Mouse (Mus musculus): Measurements from ENCODE around the gene Pgm2.
A peak's percentile ranks its signal among the peaks of the same experiment; 100 is the strongest.

The Pgm2 gene

DNA sequence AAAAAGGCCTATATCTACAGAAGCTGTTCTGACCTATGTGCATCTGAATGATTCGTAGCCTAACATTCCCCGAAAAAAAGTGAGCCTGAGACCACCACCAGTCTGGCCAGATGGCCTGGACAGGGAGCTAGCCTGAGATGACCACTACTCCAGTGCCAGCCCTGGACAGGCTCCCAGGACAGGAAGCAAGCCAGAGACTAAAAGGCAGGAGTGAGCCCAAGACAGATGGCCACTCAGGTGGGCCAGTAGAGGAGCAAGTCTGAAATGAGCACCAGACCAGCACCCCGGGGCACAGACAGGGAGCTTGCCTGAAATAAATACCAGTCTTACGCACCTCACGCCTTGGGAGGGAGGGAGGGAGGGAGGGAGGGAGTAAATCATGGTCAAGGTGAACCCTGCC is 51.6 kb downstream of the Pgm2 start:
- DNase-seq (ENCODE audit: extremely low spot score): no peak

DNA sequence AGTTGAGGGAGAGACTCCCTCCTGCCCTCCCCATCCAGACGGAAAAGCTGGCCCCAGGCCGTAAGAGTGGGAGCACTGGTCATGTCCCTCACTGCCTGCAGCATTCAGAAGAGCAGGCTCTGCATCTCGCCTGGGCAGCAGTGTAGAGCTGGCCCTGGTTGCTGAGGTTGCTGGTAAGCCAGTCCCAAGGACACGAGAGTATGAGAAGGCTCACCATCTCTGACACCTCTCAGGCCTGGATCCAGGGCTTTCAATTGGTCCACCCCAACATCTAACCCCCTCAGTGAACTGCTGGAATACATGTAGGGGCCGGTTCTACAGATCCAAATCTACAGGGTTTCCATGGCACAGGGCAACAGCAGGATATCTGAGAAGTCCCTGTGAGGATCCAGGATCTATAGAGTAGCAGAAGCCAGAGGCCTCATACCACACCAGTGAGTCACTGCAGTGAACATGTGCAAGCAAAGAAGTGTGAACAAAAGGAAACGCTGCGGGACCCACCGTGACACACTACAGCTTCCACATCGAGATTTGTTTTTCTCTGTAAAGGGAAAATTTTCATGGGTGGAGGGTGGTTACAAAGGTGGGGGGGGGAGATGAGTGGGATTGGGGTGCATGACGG is 53.7 kb downstream of the Pgm2 start:
- no peak for DNase-seq (ENCODE audit: extremely low spot score)

DNA sequence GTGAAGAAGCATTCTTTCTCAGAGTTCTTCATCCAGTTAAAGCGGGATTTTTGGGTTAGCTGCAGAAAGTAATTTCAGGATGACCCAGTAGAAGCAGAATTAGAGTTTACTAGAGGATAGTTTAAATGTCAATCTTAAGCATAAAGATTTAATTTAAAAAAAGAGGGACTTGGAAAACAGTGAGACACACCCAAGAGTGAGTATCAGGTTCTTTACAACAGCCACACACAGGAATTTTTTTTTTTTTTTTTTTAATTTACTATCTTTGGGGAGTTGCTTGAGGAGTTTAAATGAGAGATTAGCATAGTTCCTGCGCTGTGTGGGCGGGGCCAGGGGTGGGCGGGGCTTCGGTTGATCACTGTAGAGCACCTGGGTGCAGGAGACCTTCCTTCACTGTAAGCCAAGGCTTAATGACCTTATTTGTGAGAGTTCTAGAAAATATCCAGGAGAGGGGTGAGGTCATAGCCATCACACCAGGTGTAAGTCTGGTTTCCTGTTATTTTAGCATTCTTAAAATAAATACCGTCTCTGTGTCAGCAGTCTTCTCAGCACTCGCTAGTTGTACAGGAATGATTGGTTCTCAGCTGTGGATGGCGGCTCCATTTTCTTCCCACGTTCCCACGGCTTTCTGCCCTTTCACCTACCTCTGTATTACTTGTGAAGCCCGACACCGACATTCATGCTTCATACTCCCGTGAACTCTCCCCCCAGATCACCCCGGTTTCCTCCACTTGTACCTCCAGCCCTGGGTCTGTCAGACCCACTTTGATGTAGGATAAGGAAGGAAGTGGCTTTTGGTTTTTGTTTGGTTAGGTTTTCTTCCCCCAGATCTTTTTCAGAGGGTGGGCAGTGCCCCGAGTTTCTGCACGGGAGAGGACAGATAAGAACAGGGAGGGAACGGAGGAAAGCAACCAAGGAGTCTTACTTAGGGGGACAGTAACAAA is 56.7 kb downstream of the Pgm2 start:
- no peak for DNase-seq (ENCODE audit: extremely low spot score)

DNA sequence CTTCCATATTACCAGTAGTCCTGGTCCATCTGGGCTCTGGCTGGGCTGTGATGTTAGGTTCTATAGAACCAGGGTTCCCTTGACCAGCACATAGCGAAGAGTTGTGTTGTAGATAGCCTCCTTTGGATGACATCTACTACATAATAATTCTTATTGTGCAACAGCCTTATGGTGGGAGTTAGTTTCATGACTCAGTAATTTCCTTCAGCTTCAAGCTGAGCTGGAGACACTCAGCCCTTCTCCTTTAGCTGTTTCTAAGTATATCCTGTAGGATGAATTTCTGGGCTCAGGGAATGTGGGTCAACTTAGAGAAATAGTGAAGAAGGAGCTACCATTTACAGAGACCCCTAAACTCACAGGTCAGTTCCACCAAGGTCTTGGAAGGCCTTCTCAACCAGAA is 60.6 kb downstream of the Pgm2 start:
- DNase-seq (ENCODE audit: extremely low spot score): no peak

DNA sequence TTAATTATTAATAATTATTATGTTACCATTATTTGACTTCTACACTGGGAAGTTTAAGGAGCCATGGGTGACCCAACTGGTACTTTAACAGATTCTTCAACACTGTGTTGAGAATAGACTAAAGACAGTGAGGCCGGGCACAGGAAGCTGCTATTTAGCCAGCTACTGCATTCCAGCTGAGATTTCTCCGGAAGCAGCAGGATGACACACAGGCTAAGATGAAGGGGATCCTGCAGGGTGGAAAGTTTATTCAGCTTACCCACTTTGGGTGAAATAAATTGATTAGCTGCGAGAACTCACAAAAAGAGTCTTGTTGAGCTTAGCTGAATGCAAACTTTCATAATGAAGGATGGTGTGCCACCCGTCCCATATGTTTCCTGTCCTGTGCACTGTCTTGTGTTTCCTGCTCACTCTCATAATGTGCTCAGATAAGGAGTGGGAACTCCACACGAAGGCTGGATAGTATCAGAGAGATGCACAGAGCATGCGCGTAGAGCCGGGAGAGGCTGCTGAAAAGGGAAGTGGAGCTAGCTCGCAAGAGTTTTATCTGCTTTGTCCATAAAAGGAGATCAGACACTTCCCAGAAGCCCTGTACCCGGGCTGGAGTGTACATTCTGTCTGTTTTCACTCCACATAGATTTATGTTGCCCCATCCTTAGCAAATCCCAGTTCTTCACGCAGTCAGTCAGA is 63.3 kb downstream of the Pgm2 start, which contains the start of gene Tbc1d1:
TSS of gene Tbc1d1 (plus strand) at position 445 of the 690 bp plus-strand sequence.
- peak; percentile 46 for DNase-seq (ENCODE audit: extremely low spot score)

DNA sequence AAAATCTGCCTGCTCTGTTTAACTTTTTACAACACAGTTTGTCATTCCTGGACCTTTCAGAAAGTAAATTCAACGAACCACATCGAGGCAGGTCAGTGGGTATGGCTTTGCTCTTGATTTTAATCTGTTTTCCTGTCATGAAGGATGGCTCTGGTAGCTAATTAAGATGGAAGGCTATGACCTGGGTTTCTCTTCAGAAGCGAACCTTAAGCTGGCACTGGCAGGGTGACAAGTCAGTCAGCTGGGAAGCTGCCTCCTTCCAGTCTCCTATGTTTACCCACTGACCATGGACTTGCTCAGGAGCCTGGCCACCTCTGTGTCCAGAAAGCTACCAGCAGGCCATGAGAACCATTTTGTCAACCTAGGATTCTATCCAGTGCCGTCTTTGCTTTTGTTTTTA is 63.8 kb downstream of the Pgm2 start:
- DNase-seq (ENCODE audit: extremely low spot score): peak; percentile 14

DNA sequence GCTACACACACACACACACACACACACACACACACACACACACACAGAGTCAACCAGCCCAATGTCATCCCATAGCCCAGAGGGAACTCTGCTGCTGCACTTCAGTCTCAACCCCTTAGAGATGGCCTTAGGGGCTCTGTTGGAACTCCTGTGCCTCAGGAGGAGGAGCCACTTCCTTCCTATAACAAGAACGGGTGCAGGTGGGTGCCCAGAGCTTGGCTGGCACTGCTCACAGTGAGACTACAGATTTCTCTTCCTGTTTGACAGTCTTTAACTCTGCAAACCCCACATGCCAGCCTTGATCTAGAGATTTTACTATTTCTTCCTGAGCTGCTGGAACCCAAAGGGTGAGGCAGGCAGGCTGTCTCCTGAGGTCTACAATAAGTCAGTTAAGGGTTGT is 65.2 kb downstream of the Pgm2 start:
- no peak for DNase-seq (ENCODE audit: extremely low spot score)

DNA sequence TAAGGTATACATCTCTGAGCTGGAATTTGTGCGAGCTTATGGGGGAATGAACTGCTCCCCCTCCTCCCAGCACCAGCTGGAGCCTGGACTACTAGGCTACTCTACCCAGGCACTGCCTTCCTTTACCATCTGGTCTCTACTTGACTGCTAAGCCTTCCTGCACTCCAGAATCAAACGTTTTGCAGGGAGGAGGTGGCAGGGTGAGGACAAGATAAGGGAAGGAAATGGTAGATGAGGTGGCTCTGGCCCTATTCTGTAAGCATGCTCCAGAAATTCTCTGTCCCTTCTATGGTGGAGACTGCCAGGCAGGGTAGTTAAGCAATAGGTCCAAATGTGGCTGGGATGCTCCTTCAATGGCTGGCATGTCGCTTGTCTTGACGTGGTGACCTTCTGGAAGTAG is 65.8 kb downstream of the Pgm2 start:
- no peak for DNase-seq (ENCODE audit: extremely low spot score)

DNA sequence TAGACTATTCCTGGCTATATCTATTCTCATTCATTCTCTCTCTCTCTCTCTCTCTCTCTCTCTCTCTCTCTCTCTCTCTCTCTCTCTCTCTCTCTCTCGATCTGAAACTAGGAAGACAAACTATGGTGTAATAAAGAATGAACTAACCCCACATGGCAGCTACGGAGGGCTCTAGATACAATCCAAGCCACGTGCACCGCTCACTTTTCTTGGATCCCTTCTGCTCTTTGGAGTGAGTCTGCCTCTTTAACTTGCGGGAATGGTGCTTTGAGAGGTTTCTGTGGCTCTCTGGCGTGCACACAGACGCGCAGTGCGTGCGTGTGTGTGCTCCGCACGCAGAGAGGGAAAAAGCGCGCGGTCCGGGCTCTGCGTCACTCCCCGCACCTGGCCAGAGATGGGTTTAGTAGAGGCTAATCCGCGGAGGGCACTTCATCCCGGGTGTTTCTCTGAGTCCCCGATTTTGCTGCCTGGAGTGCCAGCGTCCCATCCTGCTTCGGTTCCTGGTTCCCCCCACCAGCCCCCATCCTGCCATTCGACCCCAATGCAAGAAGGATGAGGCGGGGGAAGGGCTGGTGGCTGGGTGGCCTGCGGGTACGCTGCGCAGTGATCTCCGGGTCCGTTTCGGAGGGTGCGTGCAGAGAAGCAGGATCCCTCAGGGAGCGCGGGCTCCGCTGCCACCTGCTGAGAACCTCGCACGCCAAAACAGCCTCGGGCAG is 66.5 kb downstream of the Pgm2 start:
- DNase-seq (ENCODE audit: extremely low spot score): peak; percentile 65

DNA sequence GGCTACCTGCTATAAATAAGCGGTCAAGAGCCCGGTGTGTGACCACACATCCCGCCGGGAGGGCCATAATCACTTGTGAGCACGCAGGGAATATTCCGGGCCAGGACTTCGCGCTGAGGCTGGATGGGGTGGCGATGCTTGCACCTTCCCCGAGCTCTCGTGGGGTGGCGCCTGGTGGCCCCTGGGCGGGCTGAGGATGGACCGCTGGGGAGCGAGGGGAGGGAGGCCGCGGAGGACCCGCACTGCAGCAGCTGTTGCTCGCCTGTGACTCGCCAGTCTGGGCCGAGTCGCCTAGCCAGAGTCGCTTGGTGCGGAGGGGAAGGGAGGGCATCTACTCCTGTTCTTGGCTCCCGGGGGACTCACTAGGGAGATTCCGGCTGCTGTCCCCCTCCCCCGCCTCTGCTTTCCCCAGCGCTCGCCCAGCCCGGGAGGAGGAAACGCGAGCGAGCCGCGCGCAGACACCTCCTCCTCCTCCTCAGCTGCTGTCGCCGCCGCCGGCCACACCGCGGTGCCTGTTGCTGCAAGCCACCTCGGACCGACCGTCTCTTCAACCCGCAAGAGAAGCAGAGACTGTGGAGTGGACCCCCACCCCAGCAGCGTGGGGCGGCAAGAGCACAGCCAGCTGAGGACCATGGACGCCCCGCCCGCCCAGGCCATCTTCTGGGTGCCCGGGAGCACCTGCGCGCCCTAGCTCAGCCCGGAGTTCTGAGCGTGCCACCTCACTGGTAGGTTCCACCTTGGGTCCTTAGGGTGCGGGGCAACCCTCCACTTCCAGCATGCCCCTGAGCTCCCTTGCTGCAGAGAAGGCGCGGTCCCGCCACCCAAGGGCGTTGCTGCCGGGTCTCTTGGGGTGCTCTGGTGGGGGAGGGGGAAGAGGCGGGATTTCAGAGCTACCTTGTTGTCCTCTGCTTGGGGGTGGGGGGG is 67.3 kb downstream of the Pgm2 start:
- peak; percentile 72 for DNase-seq (ENCODE audit: extremely low spot score)

DNA sequence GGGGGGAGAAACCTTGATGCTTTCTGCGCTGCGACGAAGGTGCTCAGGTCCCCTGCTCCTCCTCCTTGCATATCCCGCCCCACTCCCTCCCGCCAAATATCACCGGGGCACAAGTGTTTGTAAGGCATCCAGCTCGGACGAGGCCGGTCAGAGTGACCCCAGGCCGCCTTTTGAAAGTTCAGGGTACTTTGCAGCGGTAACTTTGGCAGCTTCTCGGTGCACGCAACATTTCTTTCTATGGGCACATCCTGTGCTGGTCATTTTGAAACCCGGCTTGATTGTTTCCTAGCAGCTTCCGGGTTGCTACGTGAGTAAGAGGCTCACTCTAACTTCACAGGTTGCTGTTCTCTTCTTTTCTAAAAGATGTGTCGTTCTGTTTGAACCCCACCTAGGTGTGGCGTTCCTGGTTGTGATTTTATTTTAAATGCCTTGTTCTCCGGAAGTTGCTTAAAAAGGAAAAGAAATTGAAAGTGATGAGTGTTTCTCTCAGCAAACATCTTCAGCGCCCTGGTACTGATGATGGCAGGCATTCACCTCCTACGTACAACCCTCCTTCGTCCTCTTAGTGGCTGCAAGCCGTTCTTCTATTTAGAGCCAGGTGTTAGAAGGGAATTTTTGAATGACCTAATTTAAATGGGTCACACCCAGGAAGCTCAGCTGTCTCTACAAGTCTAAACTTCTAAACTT is 68.1 kb downstream of the Pgm2 start:
- peak; percentile 32 for DNase-seq (ENCODE audit: extremely low spot score)

DNA sequence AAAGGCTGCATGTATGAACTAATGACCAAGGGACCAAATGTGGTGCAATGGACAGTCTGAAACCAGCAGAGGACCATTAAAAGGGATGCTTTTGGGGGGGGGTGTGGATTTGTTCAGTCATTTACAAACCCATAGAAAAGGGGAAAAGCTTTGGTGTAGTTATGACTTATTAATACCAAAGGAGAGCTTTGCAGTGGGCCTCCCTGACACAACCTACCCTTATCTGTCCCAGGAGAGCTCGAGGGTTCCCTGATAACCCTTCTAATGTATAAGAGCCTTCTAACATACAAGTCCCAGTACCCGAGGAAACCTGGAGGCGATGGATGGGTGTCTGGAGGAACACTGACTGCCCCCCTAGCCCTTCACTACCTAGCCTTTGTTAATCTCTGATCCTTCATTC is 69.2 kb downstream of the Pgm2 start:
- DNase-seq (ENCODE audit: extremely low spot score): no peak

DNA sequence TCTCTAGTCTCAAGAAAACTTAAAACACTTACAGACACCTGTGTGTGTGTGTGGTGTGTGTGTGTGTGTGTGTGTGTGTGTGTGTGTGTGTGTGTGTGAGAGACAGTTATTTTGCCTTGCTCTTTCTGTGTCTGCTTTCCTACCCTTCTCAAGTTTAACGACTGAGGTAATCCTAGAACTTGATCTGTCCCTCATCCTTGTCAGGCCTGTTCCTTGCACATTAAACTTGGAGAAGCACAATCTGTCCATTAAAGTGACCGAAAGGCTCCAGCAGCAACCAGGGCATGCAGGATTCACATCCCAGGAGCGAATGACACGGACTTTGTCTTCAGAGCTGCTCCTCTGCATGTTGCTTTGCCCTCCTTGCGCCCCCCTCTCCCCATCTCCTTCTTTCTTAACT is 69.8 kb downstream of the Pgm2 start:
- no peak for DNase-seq (ENCODE audit: extremely low spot score)

DNA sequence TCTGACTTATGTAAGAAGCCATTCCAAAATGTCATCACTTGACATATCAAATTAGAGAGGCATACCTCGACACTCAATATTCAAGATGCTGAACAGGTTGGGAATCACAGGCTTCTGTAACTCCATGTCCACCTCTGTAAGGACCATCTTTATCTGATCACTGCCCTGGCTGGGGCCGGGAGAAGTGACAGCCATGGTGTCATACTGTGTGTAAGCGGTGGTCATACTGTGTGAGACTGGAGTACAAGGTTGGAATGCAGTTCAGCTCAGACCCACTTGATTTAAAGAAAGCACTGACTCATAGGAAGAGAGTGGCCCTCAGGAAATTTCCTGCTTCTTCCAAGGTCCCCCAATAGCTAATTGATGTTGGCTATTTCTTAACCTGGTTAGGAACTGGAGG is 71.7 kb downstream of the Pgm2 start:
- no peak for DNase-seq (ENCODE audit: extremely low spot score)

DNA sequence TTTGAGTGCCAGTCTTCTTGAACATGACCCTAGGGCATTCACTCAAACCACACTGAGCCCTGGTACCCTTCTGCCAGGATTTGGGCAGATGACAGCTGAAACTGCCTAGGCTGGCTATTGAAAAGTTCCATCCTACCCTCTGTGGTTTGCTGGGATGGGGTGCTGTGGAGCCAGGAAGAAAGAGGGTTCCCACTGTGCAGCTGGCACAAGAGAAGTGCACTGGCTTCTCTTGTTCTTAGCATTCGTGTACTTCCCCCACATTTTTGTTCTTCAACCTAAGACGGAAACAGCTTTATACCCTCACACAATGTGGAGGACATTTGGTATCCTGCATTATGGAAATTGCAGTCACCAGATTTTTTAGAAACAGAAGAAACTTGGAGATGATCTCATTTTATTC is 73.1 kb downstream of the Pgm2 start:
- DNase-seq (ENCODE audit: extremely low spot score): no peak

DNA sequence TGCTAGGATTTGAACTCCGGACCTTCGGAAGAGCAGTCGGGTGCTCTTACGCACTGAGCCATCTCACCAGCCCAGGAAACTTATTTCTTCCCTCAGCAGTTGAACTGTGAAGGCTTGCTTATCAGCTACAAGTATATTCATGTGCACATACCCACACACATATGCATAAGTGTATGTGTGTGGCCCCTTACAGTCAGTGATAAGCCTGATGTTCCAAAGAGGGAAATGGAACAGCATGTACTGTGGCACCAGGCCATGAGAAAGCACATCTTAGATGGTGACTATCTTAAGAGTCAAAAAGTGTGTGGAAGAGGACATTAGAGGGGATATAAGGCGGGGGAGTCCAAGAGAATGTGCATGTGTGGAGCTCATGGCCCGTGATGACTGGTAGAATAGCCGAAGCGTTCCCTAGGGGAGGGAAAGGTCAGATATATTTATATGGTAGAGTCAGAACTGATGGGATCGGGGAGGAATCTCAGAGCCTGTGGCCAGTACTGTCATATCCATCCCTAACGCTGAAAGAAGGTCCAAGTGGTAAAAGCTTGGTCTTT is 76.3 kb downstream of the Pgm2 start:
- DNase-seq (ENCODE audit: extremely low spot score): no peak

DNA sequence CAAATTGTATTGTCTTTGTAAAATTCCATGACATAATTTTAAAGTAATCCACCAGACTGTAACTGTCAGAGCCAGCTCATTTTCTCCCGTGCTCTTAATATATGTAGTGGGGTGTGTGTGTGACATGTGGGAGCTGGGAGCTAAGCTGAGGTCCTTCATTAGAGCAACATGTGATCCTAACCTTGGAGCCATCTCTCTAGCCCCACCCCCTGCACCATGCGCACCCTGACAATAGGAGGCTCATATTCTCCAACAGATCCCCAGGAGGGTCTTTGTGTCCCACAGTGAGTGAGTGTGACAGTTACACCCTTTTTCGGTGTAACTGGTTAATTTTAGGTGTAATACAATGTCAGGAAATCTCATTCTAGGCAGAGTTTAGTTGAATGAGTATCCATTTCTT is 80.1 kb downstream of the Pgm2 start:
- DNase-seq (ENCODE audit: extremely low spot score): no peak

DNA sequence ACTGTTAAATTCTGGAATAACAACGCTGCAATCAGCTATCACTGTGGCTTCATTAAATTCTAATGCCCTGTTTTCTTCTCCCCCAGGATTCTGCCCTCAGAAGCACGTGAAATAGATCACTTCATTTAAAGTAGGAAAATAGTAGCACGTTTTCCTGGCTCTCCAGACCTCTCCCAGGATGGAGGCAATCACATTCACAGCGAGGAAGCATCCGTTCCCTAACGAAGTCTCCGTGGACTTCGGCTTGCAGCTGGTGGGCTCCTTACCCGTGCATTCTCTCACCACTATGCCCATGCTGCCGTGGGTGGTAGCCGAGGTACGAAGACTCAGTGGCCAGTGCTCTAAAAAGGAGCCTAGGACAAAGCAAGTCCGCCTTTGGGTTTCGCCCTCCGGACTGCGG is 80.6 kb downstream of the Pgm2 start:
- DNase-seq (ENCODE audit: extremely low spot score): no peak

DNA sequence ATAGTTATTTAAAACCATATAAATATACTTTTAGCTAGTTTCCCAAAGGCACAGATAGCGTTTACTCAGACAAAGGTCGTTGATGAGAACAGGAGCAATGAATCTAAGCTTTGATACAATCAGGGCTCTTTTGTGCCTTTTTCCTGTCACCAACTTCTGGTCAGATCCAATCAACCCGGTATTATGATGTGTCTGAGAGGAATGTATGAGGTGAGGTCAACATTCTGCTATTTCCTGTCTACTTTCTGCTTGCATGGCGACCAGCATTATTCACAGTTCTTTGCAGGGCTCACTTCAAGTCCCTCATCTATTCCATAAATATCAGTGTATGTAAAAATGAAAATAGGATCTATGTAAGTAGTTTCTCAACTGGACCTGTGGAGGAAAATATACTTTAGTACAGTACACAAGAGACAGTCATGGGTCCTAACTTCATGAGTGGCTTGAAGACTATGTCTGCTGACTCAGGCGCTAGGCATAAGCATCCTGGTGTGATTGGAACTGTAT is 81.7 kb downstream of the Pgm2 start:
- no peak for DNase-seq (ENCODE audit: extremely low spot score)

All from embryo, embryonic 9.5 days (tissue).